Mouse (Mus musculus): ENCODE measurements around the gene Capza2.

- TF ChIP-seq CTCF (IDR thresholded peaks at IDR 0.05; ENCODE audit: low read depth) (no peak), EP300 (IDR thresholded peaks at IDR 0.05; ENCODE audit: low read depth) (no peak)
Observed at GRCm38 (mm10) chr6:17633819-17634218, 2.2 kb upstream of the Capza2 start.

All from liver, postnatal 0 days (tissue).